Mouse (Mus musculus): ENCODE results near the gene Tsn. TPM values are rescaled to one million over a fixed set of nuclear protein-coding genes. Genes with fewer than 3 reads are reported as not detected.

Tsn gene
- total RNA-seq (2021), result 10 to 100 TPM; 62.9 to 69.1 TPM

DNA sequence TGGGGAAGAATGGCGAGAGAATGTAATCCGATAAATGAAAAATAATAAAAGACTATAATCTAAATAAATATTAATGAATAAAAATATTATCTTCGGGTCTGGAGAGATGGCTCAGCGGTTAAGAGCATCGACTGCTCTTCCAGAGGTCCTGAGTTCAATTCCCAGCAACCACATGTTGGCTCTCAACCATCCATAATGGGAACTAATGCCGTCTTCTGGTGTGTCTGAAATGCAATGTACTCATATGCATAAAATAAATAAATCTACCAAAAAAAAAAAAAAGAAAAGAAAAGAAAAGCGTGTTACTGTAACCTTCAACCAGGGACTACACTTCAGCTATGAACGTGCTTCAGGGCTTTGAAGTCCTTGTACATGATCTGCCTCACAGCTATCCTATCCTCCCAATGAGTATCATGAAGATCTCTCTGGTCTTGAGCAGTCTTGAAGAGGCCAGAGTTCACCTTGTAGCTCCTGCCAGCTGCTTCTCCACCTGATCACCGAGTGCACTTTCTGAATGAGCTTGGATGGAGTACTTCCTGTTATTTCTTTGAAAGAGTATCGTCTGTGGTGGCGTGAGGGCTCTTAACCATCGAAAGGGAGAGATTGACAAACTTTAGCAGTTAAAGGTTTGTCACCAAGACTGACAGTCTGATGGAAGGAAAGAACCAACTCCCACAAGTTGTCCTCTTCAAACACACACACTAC lies at the start of gene Tsn:
TSS of gene Tsn (minus strand) at position 118 of the 705 bp plus-strand sequence.
- no peak for DNase-seq
- intact Hi-C loops (cut with DNase I), result loop anchor here (1.0 kb wide), 1 partner anchor 10 kb away; the partner anchor contains the start of gene Nifk

DNA sequence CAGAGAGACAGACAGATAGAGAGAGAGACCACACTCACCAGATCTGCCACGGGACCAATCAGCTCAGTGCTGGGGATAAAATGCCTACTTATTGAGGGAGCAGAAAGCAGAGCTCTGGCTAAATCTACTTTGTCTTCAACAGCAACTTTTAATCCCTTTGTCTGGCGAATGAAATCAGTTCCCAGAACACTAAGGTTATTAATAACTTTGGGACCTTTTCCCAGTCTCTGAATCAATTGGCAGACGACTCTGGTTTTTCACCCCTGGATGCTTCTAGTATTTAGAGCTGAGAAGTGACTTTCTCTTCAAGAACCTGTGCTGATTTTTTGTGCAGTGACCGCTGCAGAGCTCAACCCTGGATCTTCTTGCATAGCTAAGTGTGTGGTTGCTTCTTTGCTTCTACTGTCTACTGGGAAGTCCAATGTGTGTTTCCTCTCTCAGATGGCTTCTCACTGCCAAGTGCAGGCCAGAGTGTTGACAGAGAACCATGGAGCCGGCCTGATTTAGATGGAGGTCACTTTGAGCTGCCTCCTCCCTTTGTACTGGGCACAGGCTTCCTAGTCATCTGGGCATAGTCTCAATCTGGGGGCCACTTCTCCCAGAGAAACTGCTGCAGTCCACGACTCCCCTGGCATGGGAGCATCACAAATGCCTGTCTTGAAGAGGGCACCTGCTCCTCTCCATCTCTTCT lies 47.7 kb upstream of the Tsn start:
- DNase-seq, result peak; percentile 15 to 44

GRCm38 (mm10) chr1:118349922-118350321 lies 38.4 kb upstream of the Tsn start:
- no peak for DNase-seq
- intact Hi-C loops (cut with DNase I), result no loop called here

More for the DNA sequence above, 47.7 kb upstream of the Tsn start:
- intact Hi-C loops (cut with DNase I), result no loop called here

DNA sequence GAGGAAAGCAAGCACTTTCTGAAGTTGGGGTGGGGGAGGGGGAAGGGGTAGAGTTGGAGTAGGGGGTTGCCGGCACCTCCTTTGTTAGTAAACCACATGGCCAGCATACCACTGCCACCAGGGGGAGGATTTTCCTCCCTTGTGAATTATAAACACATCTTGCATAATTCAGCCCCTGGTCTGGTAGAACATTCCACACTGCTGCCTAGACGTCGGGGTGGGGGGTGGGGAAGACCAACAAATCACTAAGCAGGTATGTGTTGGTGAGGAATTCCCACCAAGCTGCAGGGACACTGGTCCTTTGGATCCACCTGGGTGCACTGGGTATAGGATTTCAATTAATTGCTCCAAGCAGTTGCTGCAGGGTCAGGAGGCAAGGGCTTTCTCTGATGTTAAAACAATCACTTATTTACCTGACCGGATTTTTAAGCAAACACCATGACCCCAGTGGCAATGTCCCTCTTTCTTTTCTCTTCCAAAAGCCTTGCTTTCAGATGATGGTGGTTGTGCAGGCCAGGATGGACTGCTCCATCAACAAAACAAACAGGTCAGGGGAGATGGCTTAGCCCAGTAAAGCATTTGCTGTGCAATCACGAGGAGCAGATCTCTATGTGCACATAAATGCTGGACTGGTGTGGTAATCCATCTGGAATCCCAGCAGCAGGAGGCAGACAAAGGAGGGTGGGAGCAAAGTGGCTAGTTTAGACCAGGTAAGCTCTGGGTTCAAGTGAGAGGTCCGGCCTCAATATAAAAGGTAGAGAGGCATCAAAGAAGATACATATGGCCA lies 32.3 kb upstream of the Tsn start:
- DNase-seq, result no peak
- intact Hi-C loops (cut with DNase I), result no loop called here

GRCm38 (mm10) chr1:118337921-118338320 lies 26.4 kb upstream of the Tsn start:
- intact Hi-C loops (cut with DNase I), result loop anchor here (2.0 to 5.0 kb wide), 3 partner anchors 119 to 161 kb away; no protein-coding TSS in a partner anchor
- DNase-seq, result no peak

DNA sequence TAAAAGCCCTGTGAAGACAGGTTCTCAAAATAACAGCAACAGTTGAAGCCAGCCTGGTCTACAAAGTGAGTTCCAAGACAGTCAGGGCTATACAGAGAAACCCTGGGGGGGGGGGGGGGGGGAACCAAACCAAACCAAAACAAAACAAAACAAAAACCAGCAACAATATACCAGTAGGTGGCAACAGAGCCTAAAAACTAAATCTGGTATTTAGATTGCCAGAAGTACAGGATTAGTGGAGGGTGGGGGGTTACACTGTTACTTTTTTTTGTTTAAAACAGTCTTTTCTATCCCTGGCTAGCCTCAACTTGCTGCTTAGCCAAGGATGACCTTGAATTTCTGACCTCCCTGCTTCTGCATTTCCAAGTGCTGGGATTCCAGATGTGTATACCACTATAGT lies 24.3 kb upstream of the Tsn start:
- intact Hi-C loops (cut with DNase I), result loop anchor here (2.0 to 5.0 kb wide), 3 partner anchors 121 to 163 kb away; no protein-coding TSS in a partner anchor
- DNase-seq, result no peak

DNA sequence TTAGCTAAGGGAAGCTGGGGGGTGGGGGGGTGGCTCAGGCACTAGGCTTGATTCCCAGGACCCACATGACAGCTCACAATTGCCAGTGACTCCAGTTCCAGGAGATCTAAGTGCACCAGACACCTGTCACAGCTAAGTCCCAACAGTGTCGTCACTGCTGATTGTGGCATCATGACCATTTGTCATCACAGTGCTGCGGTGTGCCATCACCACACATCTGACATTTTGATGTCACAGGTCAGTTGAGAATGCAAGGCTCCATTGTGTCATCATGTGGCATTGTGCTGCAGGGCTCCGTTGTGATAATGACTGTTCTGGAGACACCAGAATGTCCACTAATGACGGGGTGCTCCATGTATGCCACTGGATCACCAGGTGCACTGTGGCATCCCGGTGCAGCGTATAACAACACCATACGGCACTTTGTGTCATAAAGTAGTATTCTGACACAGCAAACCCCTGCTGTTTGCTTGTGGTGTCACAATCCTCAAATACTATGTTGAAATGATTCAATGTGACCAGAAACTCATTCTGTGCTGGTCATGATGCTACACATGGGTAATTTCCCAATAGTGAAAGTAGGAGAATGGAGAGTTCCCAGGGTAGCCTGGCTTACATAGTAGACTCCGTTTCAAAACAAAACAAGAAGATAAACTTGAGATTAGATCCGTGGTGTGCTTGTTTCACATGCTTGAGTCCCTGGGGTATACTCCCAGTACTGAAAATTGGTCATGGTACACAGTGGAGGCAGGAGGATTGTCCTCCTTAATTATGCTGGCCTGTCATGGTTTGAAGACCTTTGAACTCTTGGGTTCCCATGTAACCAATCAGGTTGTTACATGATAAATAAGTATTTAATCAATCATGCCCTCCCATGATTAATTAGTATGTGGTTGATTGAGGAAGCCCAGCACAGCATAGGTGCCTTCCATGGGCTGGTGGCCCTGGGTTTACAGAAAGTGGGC lies 23.5 kb upstream of the Tsn start:
- intact Hi-C loops (cut with DNase I), result loop anchor here (5.0 kb wide), 1 partner anchor 122 kb away; no protein-coding TSS in a partner anchor
- no peak for DNase-seq

- DNase-seq, result peak; percentile 89 to 91
- intact Hi-C loops (cut with DNase I), result loop anchor here (1.0 to 5.0 kb wide), 5 partner anchors 10 to 176 kb away; partner anchors contain the start of genes Clasp1 and Tsn
Measured at GRCm38 (mm10) chr1:118321661-118322201, 10.2 kb upstream of the Tsn start, which contains the start of gene Nifk. Gene Nifk, plus strand, starts transcription at chr1:118321839.

DNA sequence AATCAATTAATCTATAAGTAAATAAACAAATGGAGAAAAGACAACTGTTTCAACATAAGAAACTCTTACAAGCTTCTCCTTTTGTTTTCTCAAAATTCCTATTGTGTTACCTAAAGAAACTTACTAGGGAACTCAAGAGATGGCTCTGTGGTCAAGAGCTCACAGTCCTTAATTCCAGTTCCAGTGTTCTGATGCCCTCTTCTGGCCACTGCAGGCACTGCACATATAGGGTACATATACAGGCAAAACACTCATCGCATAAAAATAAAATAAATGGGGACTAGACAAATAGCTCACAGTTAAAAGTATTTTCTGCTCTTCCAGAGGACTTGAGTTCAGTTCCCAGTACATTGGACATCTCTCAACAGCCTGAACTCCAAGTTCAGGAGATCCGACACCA lies 9.2 kb upstream of the Tsn start:
- intact Hi-C loops (cut with DNase I), result loop anchor here (1.0 to 5.0 kb wide), 4 partner anchors 9 to 177 kb away; partner anchors contain the start of gene Tsn
- DNase-seq, result peak in 1 of 2 experiments; percentile 23

DNA sequence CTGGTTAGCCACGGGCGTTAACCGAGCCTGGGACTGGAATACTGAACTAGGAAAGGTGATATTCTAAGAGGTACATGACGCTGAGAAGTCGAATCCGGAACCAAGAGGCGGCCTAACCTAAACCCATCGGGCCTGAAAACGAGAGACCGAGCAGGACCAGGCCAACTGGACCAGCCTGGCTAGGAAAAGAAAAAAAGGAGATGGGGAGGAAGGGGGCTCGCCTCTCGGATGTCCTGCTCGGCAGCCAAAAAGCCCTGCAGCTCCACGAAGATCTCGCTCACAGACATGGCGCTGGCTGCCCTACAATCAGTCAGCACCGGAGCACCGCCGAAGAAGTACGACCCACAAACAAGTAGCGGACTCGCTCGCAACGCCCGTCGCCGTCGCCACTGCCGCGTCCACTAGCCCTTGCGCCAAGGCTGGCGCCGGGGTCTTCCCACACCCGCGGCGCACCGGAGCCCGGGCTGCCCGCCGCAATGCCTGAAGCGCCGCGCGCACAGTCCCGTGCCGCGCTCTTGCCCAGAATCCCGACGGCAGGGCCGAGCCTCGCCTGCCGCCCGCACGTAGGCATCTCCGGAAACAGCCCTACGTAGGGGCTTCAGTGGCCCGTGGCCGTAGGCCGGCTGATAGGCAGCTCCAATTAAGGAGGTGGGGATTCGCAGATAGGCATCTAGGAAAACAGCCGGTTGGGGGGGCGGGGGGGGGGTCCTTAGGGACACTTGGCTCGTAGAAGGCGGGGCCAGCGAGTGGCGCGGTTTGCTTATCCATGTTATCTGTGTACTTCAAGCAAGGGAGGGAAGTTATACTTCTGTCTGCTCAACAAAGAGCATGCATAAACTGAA lies 538 bp downstream of the Tsn start:
- intact Hi-C loops (cut with DNase I), result loop anchor here (1.0 kb wide), 1 partner anchor 10 kb away; the partner anchor contains the start of gene Nifk
- DNase-seq, result peak; percentile 89 to 96

GRCm38 (mm10) chr1:118297719-118298118 lies 13.8 kb downstream of the Tsn start:
- no peak for DNase-seq
- intact Hi-C loops (cut with DNase I), result no loop called here

DNA sequence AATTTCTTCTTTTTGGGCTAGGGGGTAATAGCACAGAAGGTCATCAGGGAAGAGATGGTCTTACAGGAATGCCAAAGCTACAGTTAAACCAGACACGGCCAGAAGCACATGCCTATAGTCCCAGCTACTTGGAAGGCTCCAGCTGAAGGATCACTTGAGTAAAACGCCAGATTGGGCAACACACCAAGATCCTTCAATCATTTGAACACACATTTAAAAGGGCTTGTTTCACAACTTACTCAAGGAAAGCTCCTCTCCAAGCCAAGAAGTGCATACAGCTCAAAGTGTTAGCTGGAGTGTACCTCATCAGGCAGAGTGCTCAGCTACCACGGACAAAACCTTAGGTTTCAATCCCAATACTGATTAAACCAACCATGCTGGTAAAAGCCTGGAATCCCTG lies 14.9 kb downstream of the Tsn start:
- no peak for DNase-seq
- intact Hi-C loops (cut with DNase I), result no loop called here

- intact Hi-C loops (cut with DNase I), result no loop called here
- no peak for DNase-seq
Measured at GRCm38 (mm10) chr1:118294826-118295225, 16.7 kb downstream of the Tsn start.

- no peak for DNase-seq
- intact Hi-C loops (cut with DNase I), result no loop called here
Measured at GRCm38 (mm10) chr1:118294192-118294591, 17.3 kb downstream of the Tsn start.

DNA sequence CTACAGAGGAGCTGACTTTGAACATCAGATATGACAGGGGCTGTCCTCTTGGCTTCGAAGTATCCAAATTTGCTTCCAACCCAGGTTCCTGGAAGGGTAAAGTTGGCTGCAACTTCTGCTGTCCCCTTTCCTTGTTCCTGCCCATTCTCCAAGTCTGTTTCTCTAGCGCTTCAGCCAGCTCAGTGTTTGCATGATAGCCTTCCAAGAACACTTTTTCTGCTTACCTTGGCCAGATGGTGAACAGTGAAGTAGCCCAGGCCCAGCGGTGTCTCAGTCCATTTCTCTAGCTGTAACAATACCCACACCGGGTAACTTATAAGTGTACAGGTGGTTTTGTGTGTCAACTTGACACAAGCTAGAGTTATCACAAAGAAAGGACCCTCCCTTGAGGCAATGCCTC lies 19.2 kb downstream of the Tsn start:
- no peak for DNase-seq
- intact Hi-C loops (cut with DNase I), result no loop called here

GRCm38 (mm10) chr1:118275139-118275538 lies 36.4 kb downstream of the Tsn start:
- no peak for DNase-seq
- intact Hi-C loops (cut with DNase I), result no loop called here

- DNase-seq, result no peak
- intact Hi-C loops (cut with DNase I), result no loop called here
Measured at GRCm38 (mm10) chr1:118251931-118252330, 59.6 kb downstream of the Tsn start.
